8 mouse cellular contexts compared by ENCODE assay signal in the genomic region with DNA sequence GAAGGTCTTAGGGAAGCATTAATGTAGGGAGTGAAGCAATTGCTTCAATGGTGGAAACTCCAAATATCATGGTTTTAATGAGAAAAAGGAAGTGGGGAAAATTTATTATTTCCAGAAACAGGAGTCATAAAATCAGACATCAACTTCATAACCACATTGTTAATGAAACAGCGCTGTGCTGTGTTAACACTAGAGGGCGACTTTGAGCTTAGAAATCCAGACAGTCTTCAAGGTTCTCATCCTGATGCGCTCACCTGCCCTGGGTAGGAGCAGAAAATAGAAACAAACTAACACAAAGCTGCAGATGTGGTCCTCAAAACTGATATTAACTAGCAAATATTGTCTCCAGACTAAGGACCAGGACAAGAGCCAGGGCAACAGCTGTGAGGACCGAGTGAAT. TPM values are rescaled to one million over a fixed set of nuclear protein-coding genes. Genes with fewer than 3 reads are reported as not detected.
DNase-seq lines count a peak whose midpoint lies in the region; ATAC-seq lines count a peak whose summit lies in the region.

No protein-coding gene starts in this region.

- no peak overlapping the region for H3K9ac ChIP-seq in heart, embryonic 11.5 days (ENCODE audit: low read depth, low read length)
- no peak overlapping the region for H3K9ac ChIP-seq in forebrain, embryonic 16.5 days (replicated peaks; ENCODE audit: low read depth, low read length)

- no peak overlapping the region for H3K27ac ChIP-seq in heart, embryonic 11.5 days (ENCODE audit: low read depth, low read length)
- H3K27ac ChIP-seq in forebrain, embryonic 16.5 days (ENCODE audit: low read length), result no peak overlapping the region

- H3K4me3 ChIP-seq in heart, embryonic 11.5 days (ENCODE audit: low read depth, low read length), result no peak overlapping the region
- no peak overlapping the region for H3K4me3 ChIP-seq in forebrain, embryonic 16.5 days (replicated peaks; ENCODE audit: low read length)

- H3K9me3 ChIP-seq in heart, embryonic 11.5 days (replicated peaks; ENCODE audit: control insufficient read depth, low read length), result no peaks in the 10 kb centered on the region
- H3K9me3 ChIP-seq in forebrain, embryonic 16.5 days (ENCODE audit: control insufficient read depth, low read length), result no peaks in the 10 kb centered on the region

- no peaks in the 10 kb centered on the region for H3K27me3 ChIP-seq in heart, embryonic 11.5 days (ENCODE audit: control insufficient read depth, insufficient read depth, low read length)
- no peaks in the 10 kb centered on the region for H3K27me3 ChIP-seq in forebrain, embryonic 16.5 days (replicated peaks; ENCODE audit: control insufficient read depth, insufficient read depth, low read length)

- ATAC-seq in heart, embryonic 11.5 days (replicated peaks; ENCODE audit: insufficient number of reproducible peaks, low FRiP score, low TSS enrichment), result no peak
- no peak for ATAC-seq in forebrain, embryonic 16.5 days

- H3K36me3 ChIP-seq in heart, embryonic 11.5 days (ENCODE audit: control insufficient read depth, insufficient read depth, low read length), result no peaks in the 10 kb centered on the region
- H3K36me3 ChIP-seq in forebrain, embryonic 16.5 days (ENCODE audit: control insufficient read depth, insufficient read depth), result no peaks in the 10 kb centered on the region

- no peaks in the 10 kb centered on the region for H3K4me1 ChIP-seq in heart, embryonic 11.5 days (ENCODE audit: control insufficient read depth, insufficient read depth, low read length)
- no peaks in the 10 kb centered on the region for H3K4me1 ChIP-seq in forebrain, embryonic 16.5 days (replicated peaks; ENCODE audit: control insufficient read depth, insufficient read depth, low read length)

- H3K4me2 ChIP-seq in heart, embryonic 11.5 days, result no peak overlapping the region
- H3K4me2 ChIP-seq in forebrain, embryonic 16.5 days (ENCODE audit: low read length), result no peak overlapping the region

- DNase-seq in heart, postnatal 10 days, result peak; percentile 48 to 65
- peak; percentile 34 for DNase-seq in urinary bladder, postnatal 14 days (ENCODE audit: low spot score)
- no peak for DNase-seq in urinary bladder, postnatal 25 days (ENCODE audit: low spot score)
- DNase-seq in cerebellum, postnatal 25 days, result peak; percentile 37 to 60
- DNase-seq in left cerebral cortex, postnatal 25 days (ENCODE audit: low spot score in 2 of 2), result peak; percentile 42 to 63
- DNase-seq in natural killer cell, adult 2 months (ENCODE audit: low spot score in 2 of 2), result peak; percentile 36 to 70

- WGBS in heart, embryonic 11.5 days (ENCODE audit: insufficient replicate concordance), result 24% methylated on average over 4 of the region's 4 CpGs
- 10% methylated on average over 4 of the region's 4 CpGs for WGBS in forebrain, embryonic 16.5 days

- intact Hi-C loops in heart, postnatal 10 days (cut with DNase I), result loop anchor here (1.0 to 5.0 kb wide), 3 partner anchors 63 to 162 kb away; no protein-coding TSS in a partner anchor
- intact Hi-C loops in left cerebral cortex, postnatal 25 days (cut with DNase I), result loop anchor here (1.0 to 2.0 kb wide), 3 partner anchors 63 to 161 kb away; no protein-coding TSS in a partner anchor

RNA-seq across cellular contexts. Expression of gene H2-Ab1, which starts 7.6 kb away (rescaled TPM):
- 1 to 10 TPM; 4.4 to 4.7 TPM for total RNA-seq in heart, postnatal 10 days (2021)
- polyA plus RNA-seq in heart, embryonic 11.5 days (2014; fragmentation: Nextera tagmentation; extraction: Ambion mirVana), result 11.7 and 13.5 TPM in 2 replicates
- total RNA-seq in left cerebral cortex, postnatal 25 days (2021), result 1 to 10 TPM; 1.8 to 2.7 TPM
- 0.53 and 0.95 TPM in 2 replicates for polyA plus RNA-seq in forebrain, embryonic 16.5 days (2015; fragmentation: Nextera tagmentation; extraction: Ambion mirVana)

RNA-seq across cellular contexts. Expression of gene H2-Ob, which starts 11.2 kb away (rescaled TPM):
- under 1 TPM; 0.77 to 0.92 TPM for total RNA-seq in heart, postnatal 10 days (2021)
- not detected in 2 replicates for polyA plus RNA-seq in heart, embryonic 11.5 days (2014; fragmentation: Nextera tagmentation; extraction: Ambion mirVana)
- under 1 TPM in 1 of 2 experiments, not detected in 1; 0.23 TPM for total RNA-seq in left cerebral cortex, postnatal 25 days (2021)
- polyA plus RNA-seq in forebrain, embryonic 16.5 days (2015; fragmentation: Nextera tagmentation; extraction: Ambion mirVana), result 0.15 and 0.28 TPM in 2 replicates

RNA-seq across cellular contexts. Expression of gene H2-Aa, which starts 37.7 kb away (rescaled TPM):
- total RNA-seq in heart, postnatal 10 days (2021), result 1 to 10 TPM; 4.9 to 5.4 TPM
- not detected in 2 replicates for polyA plus RNA-seq in heart, embryonic 11.5 days (2014; fragmentation: Nextera tagmentation; extraction: Ambion mirVana)
- total RNA-seq in left cerebral cortex, postnatal 25 days (2021), result 1 to 10 TPM; 1.9 to 2.1 TPM
- not detected in 2 replicates for polyA plus RNA-seq in forebrain, embryonic 16.5 days (2015; fragmentation: Nextera tagmentation; extraction: Ambion mirVana)

RNA-seq across cellular contexts. Expression of gene Tap2, which starts 46.6 kb away (rescaled TPM):
- total RNA-seq in heart, postnatal 10 days (2021), result 10 to 100 TPM; 17.6 to 20.3 TPM
- polyA plus RNA-seq in heart, embryonic 11.5 days (2014; fragmentation: Nextera tagmentation; extraction: Ambion mirVana), result 0.44 and 1.4 TPM in 2 replicates
- total RNA-seq in left cerebral cortex, postnatal 25 days (2021), result 1 to 10 TPM; 5.2 to 5.4 TPM
- 1.6 and 2.6 TPM in 2 replicates for polyA plus RNA-seq in forebrain, embryonic 16.5 days (2015; fragmentation: Nextera tagmentation; extraction: Ambion mirVana)

RNA-seq across cellular contexts. Expression of gene Psmb8, which starts 52.4 kb away (rescaled TPM):
- 10 to 100 TPM; 10.3 to 10.7 TPM for total RNA-seq in heart, postnatal 10 days (2021)
- polyA plus RNA-seq in heart, embryonic 11.5 days (2014; fragmentation: Nextera tagmentation; extraction: Ambion mirVana), result 1.5 and 2.5 TPM in 2 replicates
- 1 to 10 TPM; 2.0 to 4.1 TPM for total RNA-seq in left cerebral cortex, postnatal 25 days (2021)
- polyA plus RNA-seq in forebrain, embryonic 16.5 days (2015; fragmentation: Nextera tagmentation; extraction: Ambion mirVana), result 1.5 and 2.5 TPM in 2 replicates
